Mouse (Mus musculus) lung, adult 2 months (tissue): Measurements from ENCODE around the gene Nod2.

ENCODE experiments used
- CTCF ChIP-seq: fragments of 200-500 bp; IDR thresholded peaks from 2 replicates; pipeline ENCODE4 v1.5.1; 2011; ENCODE audit warnings: mild to moderate bottlenecking, low read length, control low read depth; ENCODE audit not compliant: insufficient read depth
- POLR2A ChIP-seq: fragments of 200-500 bp; IDR thresholded peaks from 2 replicates; pipeline ENCODE4 v1.6.1; 2011; ENCODE audit warnings: low read depth, mild to moderate bottlenecking, control low read depth, low read length, borderline replicate concordance; ENCODE audit errors: extremely low read depth

DNA sequence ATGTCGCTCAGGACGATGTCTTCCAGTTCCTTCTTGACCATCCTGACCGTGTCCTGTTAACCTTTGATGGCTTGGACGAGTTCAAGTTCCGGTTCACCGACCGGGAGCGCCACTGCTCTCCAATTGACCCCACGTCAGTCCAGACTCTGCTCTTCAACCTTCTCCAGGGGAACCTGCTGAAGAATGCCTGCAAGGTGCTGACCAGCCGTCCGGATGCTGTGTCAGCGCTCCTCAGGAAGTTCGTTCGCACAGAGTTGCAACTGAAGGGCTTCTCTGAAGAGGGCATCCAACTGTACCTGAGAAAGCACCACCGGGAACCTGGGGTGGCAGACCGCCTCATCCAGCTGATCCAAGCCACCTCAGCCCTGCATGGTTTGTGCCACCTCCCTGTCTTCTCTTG lies 17.0 kb downstream of the Nod2 start:
- no peak for TF ChIP-seq POLR2A
- no peak for TF ChIP-seq CTCF
